Comparison of ENCODE assay signal across 8 mouse cellular contexts in genomic region chr2:33821677-33822607, GRCm38 (mm10).
DNase-seq lines count a peak whose midpoint lies in the region.

No protein-coding gene starts in this region.

- peak; percentile 29 for DNase-seq in WW6 (ENCODE audit: low read depth, low spot score)
- DNase-seq in cerebellum, postnatal 25 days: peak; percentile 93 to 94
- DNase-seq in frontal cortex, postnatal 36 days (ENCODE audit: low spot score in 2 of 2): peak; percentile 86
- DNase-seq in hindlimb bud, embryonic 11.5 days (ENCODE audit: extremely low spot score, low read depth, low spot score): peak; percentile 70
- peak; percentile 88 to 91 for DNase-seq in left cerebral cortex, adult 18-20 months (ENCODE audit: low spot score in 2 of 2)
- peak; percentile 84 to 89 for DNase-seq in lung, postnatal 4 days
- DNase-seq in right cerebral cortex, adult 18-20 months: peak; percentile 82
- peak; percentile 61 to 65 for DNase-seq in urinary bladder, adult 18-20 months (ENCODE audit: low spot score in 2 of 2)

Comparison
In these comparisons a context has a peak if more than half of its experiments do, and no peak if none do; other contexts are left out.
1. Peak in every context shown above with its lines: DNase-seq.
2. DNase-seq: peak in every context shown above with its lines; median percentile 94 in cerebellum, postnatal 25 days; 90 in left cerebral cortex, adult 18-20 months; 86 in lung, postnatal 4 days; 86 in frontal cortex, postnatal 36 days; 82 in right cerebral cortex, adult 18-20 months; 70 in hindlimb bud, embryonic 11.5 days; 63 in urinary bladder, adult 18-20 months; 29 in WW6.